26 mouse cellular contexts compared by ENCODE assay signal in genomic region chr2:33801336-33801735, GRCm38 (mm10).
DNase-seq lines count a peak whose midpoint lies in the region; ATAC-seq and TF ChIP-seq lines count a peak whose summit lies in the region.
"Had no signal": no experiment of that assay in that cellular context is flagged by ENCODE, and none has a peak within 500 bp of the region (broad histone marks: within the 10 kb centered on the region; RNA-seq: fewer than 3 reads in every experiment).

No protein-coding gene starts in this region.

- 78% methylated on average over 8 of the region's 8 CpGs for WGBS in lung, adult 2 months
- WGBS in limb, embryonic 15.5 days, result 59% methylated on average over 8 of the region's 8 CpGs

- no peaks in the 10 kb centered on the region for H3K27me3 ChIP-seq in limb, embryonic 15.5 days
- H3K27me3 ChIP-seq: embryonic facial prominence, embryonic 13.5 days; forebrain, embryonic 15.5 days; liver, embryonic 13.5 days; midbrain, embryonic 12.5 days had no signal

- peaks cover 2% of the 10 kb centered on the region; the same call in 1 of the 2 replicates for H3K4me1 ChIP-seq in lung, adult 2 months (ENCODE audit: control insufficient read depth, insufficient read depth, low read length)
- H3K4me1 ChIP-seq in limb, embryonic 15.5 days, result peaks cover 30% of the 10 kb centered on the region

- H3K4me2 ChIP-seq in limb, embryonic 15.5 days, result no peak overlapping the region
- H3K4me2 ChIP-seq: embryonic facial prominence, embryonic 13.5 days; forebrain, embryonic 15.5 days; heart, embryonic 12.5 days; limb, embryonic 13.5 days; liver, embryonic 13.5 days; midbrain, embryonic 12.5 days had no signal

- no peaks in the 10 kb centered on the region for H3K9me3 ChIP-seq in limb, embryonic 15.5 days
- H3K9me3 ChIP-seq: embryonic facial prominence, embryonic 13.5 days; forebrain, embryonic 15.5 days; heart, embryonic 12.5 days; limb, embryonic 13.5 days; liver, embryonic 13.5 days; midbrain, embryonic 12.5 days had no signal

- TF ChIP-seq CTCF in lung, adult 2 months (IDR thresholded peaks at IDR 0.05; ENCODE audit: insufficient read depth, low read length), result no peak

- no peak overlapping the region for H3K4me3 ChIP-seq in lung, adult 2 months (replicated peaks; ENCODE audit: extremely low read depth, low read depth, low read length)
- no peak overlapping the region for H3K4me3 ChIP-seq in limb, embryonic 15.5 days
- H3K4me3 ChIP-seq: embryonic facial prominence, embryonic 13.5 days; erythroblast, embryonic 14.5 days; forebrain, embryonic 15.5 days; heart, embryonic 12.5 days; limb, embryonic 13.5 days; liver, embryonic 13.5 days; midbrain, embryonic 12.5 days had no signal

- peak overlapping the region; percentile 22 for H3K27ac ChIP-seq in limb, embryonic 15.5 days
- H3K27ac ChIP-seq: embryonic facial prominence, embryonic 13.5 days; forebrain, embryonic 15.5 days; kidney, postnatal 0 days; limb, embryonic 13.5 days; liver, embryonic 13.5 days; midbrain, embryonic 12.5 days had no signal

- ATAC-seq in limb, embryonic 15.5 days (ENCODE audit: insufficient number of reproducible peaks, low FRiP score, low TSS enrichment, low read depth), result no peak
- ATAC-seq: activated CD4-positive, CD25-positive, alpha-beta regulatory T cell, adult 4 months; forebrain, embryonic 15.5 days had no signal

- no peak overlapping the region for H3K9ac ChIP-seq in limb, embryonic 15.5 days
- H3K9ac ChIP-seq: embryonic facial prominence, embryonic 13.5 days; forebrain, embryonic 15.5 days; heart, embryonic 12.5 days; liver, embryonic 13.5 days; midbrain, embryonic 12.5 days had no signal

- TF ChIP-seq POLR2A in lung, adult 2 months (IDR thresholded peaks at IDR 0.05; ENCODE audit: borderline replicate concordance, extremely low read depth, low read depth, low read length), result no peak

- H3K36me3 ChIP-seq in limb, embryonic 15.5 days, result 0 out of 2 replicates have a peak, but pooled peaks cover 2% of the 10 kb centered on the region

- peak; percentile 18 to 34 for DNase-seq in lung, adult 18-20 months
- DNase-seq in lung, adult 2 months, result no peak
- peak; percentile 68 for DNase-seq in lung, postnatal 10 days
- DNase-seq in cerebellum, postnatal 25 days, result no peak
- no peak for DNase-seq in cerebellum, postnatal 4 days (ENCODE audit: low spot score in 2 of 2)
- no peak for DNase-seq in left cerebral cortex, adult 9 months (ENCODE audit: low spot score in 2 of 2)
- DNase-seq: adrenal gland, adult 8-10 months; cerebellum, adult 11-12 months; cerebellum, postnatal 10 days; embryo, embryonic 11 days; gastrocnemius, postnatal 14 days; heart, adult 18-20 months; heart, postnatal 10 days; kidney, adult 2 months; liver, embryonic 13.5 days; right cerebral cortex, postnatal 25 days; spleen, adult 18-20 months had no signal

Comparison
In these comparisons a context has a peak if more than half of its experiments do, and no peak if none do; other contexts are left out.
1. DNase-seq: peak in lung, adult 18-20 months (2 of 2) and lung, postnatal 10 days (single experiment); none in lung, adult 2 months (single experiment), cerebellum, postnatal 25 days (0 of 2), cerebellum, postnatal 4 days (0 of 2) and left cerebral cortex, adult 9 months (0 of 2).